Mouse (Mus musculus) liver, adult (tissue): Measurements from ENCODE around the gene Mrpl46.

Experiments used
- GATA4 ChIP-seq: IDR thresholded peaks from 2 replicates; pipeline ENCODE4 v1.6.1; 2014; ENCODE audit warnings: mild to moderate bottlenecking, low read length; ENCODE audit not compliant: insufficient replicate concordance

Mrpl46 gene

GRCm38 (mm10) chr7:78791359-78792222 lies 8.3 kb upstream of the Mrpl46 start:
- TF ChIP-seq GATA4: no peak

- TF ChIP-seq GATA4: no peak
Observed at GRCm38 (mm10) chr7:78787793-78788380, 4.6 kb upstream of the Mrpl46 start.

GRCm38 (mm10) chr7:78785906-78786305 lies 2.6 kb upstream of the Mrpl46 start:
- no peak for TF ChIP-seq GATA4

GRCm38 (mm10) chr7:78778741-78779140 lies 4.6 kb downstream of the Mrpl46 start:
- TF ChIP-seq GATA4: no peak

- no peak for TF ChIP-seq GATA4
Observed at GRCm38 (mm10) chr7:78770936-78771335, 12.4 kb downstream of the Mrpl46 start.

GRCm38 (mm10) chr7:78769075-78769652 lies 14.2 kb downstream of the Mrpl46 start:
- no peak for TF ChIP-seq GATA4

GRCm38 (mm10) chr7:78767929-78768531 lies 15.3 kb downstream of the Mrpl46 start:
- no peak for TF ChIP-seq GATA4

GRCm38 (mm10) chr7:78766019-78766683 lies 17.2 kb downstream of the Mrpl46 start:
- TF ChIP-seq GATA4: no peak

GRCm38 (mm10) chr7:78765215-78765631 lies 18.1 kb downstream of the Mrpl46 start:
- no peak for TF ChIP-seq GATA4

- no peak for TF ChIP-seq GATA4
Observed at GRCm38 (mm10) chr7:78763801-78764200, 19.5 kb downstream of the Mrpl46 start.

- TF ChIP-seq GATA4: no peak
Observed at GRCm38 (mm10) chr7:78754458-78755000, 28.8 kb downstream of the Mrpl46 start.

GRCm38 (mm10) chr7:78753752-78754457 lies 29.4 kb downstream of the Mrpl46 start:
- TF ChIP-seq GATA4: no peak

GRCm38 (mm10) chr7:78752961-78753360 lies 30.4 kb downstream of the Mrpl46 start:
- no peak for TF ChIP-seq GATA4

GRCm38 (mm10) chr7:78743731-78744385 lies 39.5 kb downstream of the Mrpl46 start:
- no peak for TF ChIP-seq GATA4
